Mouse (Mus musculus): Measurements from ENCODE around the gene Blzf1. TPM values are rescaled to one million over a fixed set of nuclear protein-coding genes. Genes with fewer than 3 reads are reported as not detected.
A peak's percentile ranks its signal among the peaks of the same experiment; 100 is the strongest.

The Blzf1 gene
- polyA plus RNA-seq, 1 experiment from 2014 or later: 28.6 TPM

- ATAC-seq (ENCODE audit: low read depth): no peak
- Histone ChIP-seq H3K4me2 (ENCODE audit: low read depth, low read length) (no peak overlapping the region), H3K4me1 (ENCODE audit: control insufficient read depth, insufficient read depth, low read length) (peaks cover 16% of the 10 kb centered on the region), H3K4me3 (ENCODE audit: low read depth, low read length) (no peak overlapping the region), H3K9ac (ENCODE audit: low read depth, low read length) (no peak overlapping the region), H3K27me3 (replicated peaks; ENCODE audit: control insufficient read depth, insufficient read depth, low read length) (no peaks in the 10 kb centered on the region), H3K36me3 (ENCODE audit: control insufficient read depth, insufficient read depth, low read length) (peaks cover 8% of the 10 kb centered on the region; the same call in 1 of the 2 replicates), H3K27ac (replicated peaks; ENCODE audit: low read depth, low read length) (no peak overlapping the region), H3K9me3 (ENCODE audit: control insufficient read depth, low read length) (no peaks in the 10 kb centered on the region)
- DNase-seq (ENCODE audit: low spot score): no peak
- 75% methylated on average over 5 of the region's 5 CpGs for WGBS
Measured at GRCm38 (mm10) chr1:164252551-164252950, 54.7 kb downstream of the Blzf1 start.

GRCm38 (mm10) chr1:164251438-164251837, 55.9 kb downstream of the Blzf1 start:
- H3K9me3 ChIP-seq (ENCODE audit: control insufficient read depth, low read length): no peaks in the 10 kb centered on the region
- H3K27me3 ChIP-seq (replicated peaks; ENCODE audit: control insufficient read depth, insufficient read depth, low read length): no peaks in the 10 kb centered on the region
- H3K9ac ChIP-seq (ENCODE audit: low read depth, low read length): no peak overlapping the region
- no peaks in the 10 kb centered on the region for H3K36me3 ChIP-seq (ENCODE audit: control insufficient read depth, insufficient read depth, low read length)
- WGBS: 87% methylated on average over 1 of the region's 1 CpGs
- H3K4me3 ChIP-seq (ENCODE audit: low read depth, low read length): no peak overlapping the region
- H3K27ac ChIP-seq (replicated peaks; ENCODE audit: low read depth, low read length): no peak overlapping the region
- H3K4me2 ChIP-seq (ENCODE audit: low read depth, low read length): no peak overlapping the region
- ATAC-seq (ENCODE audit: low read depth) (no peak), DNase-seq (ENCODE audit: low spot score) (no peak)
- H3K4me1 ChIP-seq (ENCODE audit: control insufficient read depth, insufficient read depth, low read length): peaks cover 16% of the 10 kb centered on the region

- ATAC-seq (ENCODE audit: low read depth) (no peak), DNase-seq (ENCODE audit: low spot score) (peak; percentile 31)
- no peaks in the 10 kb centered on the region for H3K9me3 ChIP-seq (ENCODE audit: control insufficient read depth, low read length)
- H3K36me3 ChIP-seq (ENCODE audit: control insufficient read depth, insufficient read depth, low read length): no peaks in the 10 kb centered on the region
- no peaks in the 10 kb centered on the region for H3K27me3 ChIP-seq (replicated peaks; ENCODE audit: control insufficient read depth, insufficient read depth, low read length)
- peak overlapping the region; percentile 85 for H3K4me2 ChIP-seq (ENCODE audit: low read depth, low read length)
- peaks cover 16% of the 10 kb centered on the region for H3K4me1 ChIP-seq (ENCODE audit: control insufficient read depth, insufficient read depth, low read length)
- H3K9ac ChIP-seq (ENCODE audit: low read depth, low read length): peak overlapping the region; percentile 67; the same call in 1 of the 2 replicates
- H3K27ac ChIP-seq (replicated peaks; ENCODE audit: low read depth, low read length): no peak overlapping the region
- 37% methylated on average over 8 of the region's 8 CpGs for WGBS
- H3K4me3 ChIP-seq (ENCODE audit: low read depth, low read length): peak overlapping the region; percentile 75
Measured at GRCm38 (mm10) chr1:164250391-164251150, 56.7 kb downstream of the Blzf1 start.

- no peaks in the 10 kb centered on the region for H3K9me3 ChIP-seq (ENCODE audit: control insufficient read depth, low read length)
- ATAC-seq (ENCODE audit: low read depth): peak; percentile 37; the same call in 1 of the 2 replicates
- H3K27ac ChIP-seq (replicated peaks; ENCODE audit: low read depth, low read length): no peak overlapping the region; the same call in 1 of the 2 replicates
- no peaks in the 10 kb centered on the region for H3K36me3 ChIP-seq (ENCODE audit: control insufficient read depth, insufficient read depth, low read length)
- DNase-seq (ENCODE audit: low spot score): peak; percentile 44
- peaks cover 16% of the 10 kb centered on the region for H3K4me1 ChIP-seq (ENCODE audit: control insufficient read depth, insufficient read depth, low read length)
- peak overlapping the region; percentile 85 for H3K4me2 ChIP-seq (ENCODE audit: low read depth, low read length)
- no peaks in the 10 kb centered on the region for H3K27me3 ChIP-seq (replicated peaks; ENCODE audit: control insufficient read depth, insufficient read depth, low read length)
- peak overlapping the region; percentile 75 for H3K4me3 ChIP-seq (ENCODE audit: low read depth, low read length)
- H3K9ac ChIP-seq (ENCODE audit: low read depth, low read length): peak overlapping the region; percentile 67
- WGBS: 0% methylated on average over 21 of the region's 33 CpGs
Measured at GRCm38 (mm10) chr1:164249332-164249711, 58.0 kb downstream of the Blzf1 start.

GRCm38 (mm10) chr1:164248465-164249331, 58.6 kb downstream of the Blzf1 start, which contains the start of gene Slc19a2:
Gene Slc19a2 (plus strand): TSS chr1:164249046.
- peak; percentile 98 for DNase-seq (ENCODE audit: low spot score)
- H3K4me3 ChIP-seq (ENCODE audit: low read depth, low read length): peak within 1 kb of the TSS; percentile 75
- WGBS: under 1% methylated on average over 29 of the region's 79 CpGs
- H3K9ac ChIP-seq (ENCODE audit: low read depth, low read length): peak within 1 kb of the TSS; percentile 67
- H3K27me3 ChIP-seq (replicated peaks; ENCODE audit: control insufficient read depth, insufficient read depth, low read length): no peaks in the 10 kb centered on the region
- H3K36me3 ChIP-seq (ENCODE audit: control insufficient read depth, insufficient read depth, low read length): no peaks in the 10 kb centered on the region
- H3K4me1 ChIP-seq (ENCODE audit: control insufficient read depth, insufficient read depth, low read length): peaks cover 16% of the 10 kb centered on the region
- H3K27ac ChIP-seq (replicated peaks; ENCODE audit: low read depth, low read length): peak within 1 kb of the TSS; percentile 39; the same call in 1 of the 2 replicates
- H3K9me3 ChIP-seq (ENCODE audit: control insufficient read depth, low read length): no peaks in the 10 kb centered on the region
- ATAC-seq (ENCODE audit: low read depth): peak; percentile 95
- peak within 1 kb of the TSS; percentile 85 for H3K4me2 ChIP-seq (ENCODE audit: low read depth, low read length)

GRCm38 (mm10) chr1:164247971-164248370, 59.3 kb downstream of the Blzf1 start:
- Histone ChIP-seq H3K27me3 (replicated peaks; ENCODE audit: control insufficient read depth, insufficient read depth, low read length) (no peaks in the 10 kb centered on the region), H3K9ac (ENCODE audit: low read depth, low read length) (peak overlapping the region; percentile 67; the same call in 1 of the 2 replicates), H3K4me1 (ENCODE audit: control insufficient read depth, insufficient read depth, low read length) (peaks cover 16% of the 10 kb centered on the region), H3K4me2 (ENCODE audit: low read depth, low read length) (peak overlapping the region; percentile 85), H3K27ac (replicated peaks; ENCODE audit: low read depth, low read length) (peak overlapping the region; percentile 39; the same call in 1 of the 2 replicates), H3K4me3 (ENCODE audit: low read depth, low read length) (peak overlapping the region; percentile 75), H3K36me3 (ENCODE audit: control insufficient read depth, insufficient read depth, low read length) (no peaks in the 10 kb centered on the region), H3K9me3 (ENCODE audit: control insufficient read depth, low read length) (no peaks in the 10 kb centered on the region)
- DNase-seq (ENCODE audit: low spot score): peak; percentile 10
- ATAC-seq (ENCODE audit: low read depth): no peak
- WGBS: 14% methylated on average over 10 of the region's 10 CpGs

GRCm38 (mm10) chr1:164247442-164247841, 59.8 kb downstream of the Blzf1 start:
- WGBS: 39% methylated on average over 8 of the region's 8 CpGs
- Histone ChIP-seq H3K4me1 (ENCODE audit: control insufficient read depth, insufficient read depth, low read length) (peaks cover 16% of the 10 kb centered on the region), H3K27ac (replicated peaks; ENCODE audit: low read depth, low read length) (no peak overlapping the region), H3K9ac (ENCODE audit: low read depth, low read length) (no peak overlapping the region), H3K4me3 (ENCODE audit: low read depth, low read length) (no peak overlapping the region), H3K36me3 (ENCODE audit: control insufficient read depth, insufficient read depth, low read length) (no peaks in the 10 kb centered on the region), H3K4me2 (ENCODE audit: low read depth, low read length) (no peak overlapping the region), H3K9me3 (ENCODE audit: control insufficient read depth, low read length) (no peaks in the 10 kb centered on the region), H3K27me3 (replicated peaks; ENCODE audit: control insufficient read depth, insufficient read depth, low read length) (no peaks in the 10 kb centered on the region)
- ATAC-seq (ENCODE audit: low read depth) (no peak), DNase-seq (ENCODE audit: low spot score) (no peak)

- no peaks in the 10 kb centered on the region for H3K27me3 ChIP-seq (replicated peaks; ENCODE audit: control insufficient read depth, insufficient read depth, low read length)
Measured at GRCm38 (mm10) chr1:164242809-164243208, 64.5 kb downstream of the Blzf1 start.

More at GRCm38 (mm10) chr1:164242809-164243208, 64.5 kb downstream of the Blzf1 start:
- H3K9ac ChIP-seq (ENCODE audit: low read depth, low read length): no peak overlapping the region
- WGBS: 49% methylated on average over 8 of the region's 8 CpGs
- no peak overlapping the region for H3K4me2 ChIP-seq (ENCODE audit: low read depth, low read length)
- no peaks in the 10 kb centered on the region for H3K9me3 ChIP-seq (ENCODE audit: control insufficient read depth, low read length)
- DNase-seq (ENCODE audit: low spot score) (peak; percentile 21), ATAC-seq (ENCODE audit: low read depth) (no peak)
- H3K4me1 ChIP-seq (ENCODE audit: control insufficient read depth, insufficient read depth, low read length): peaks cover under 1% of the 10 kb centered on the region; the same call in 1 of the 2 replicates
- H3K4me3 ChIP-seq (ENCODE audit: low read depth, low read length): no peak overlapping the region
- no peak overlapping the region for H3K27ac ChIP-seq (replicated peaks; ENCODE audit: low read depth, low read length)
- H3K36me3 ChIP-seq (ENCODE audit: control insufficient read depth, insufficient read depth, low read length): no peaks in the 10 kb centered on the region

All from embryonic facial prominence, embryonic 14.5 days (tissue).